Mouse (Mus musculus) embryonic fibroblast, embryonic 13.5 days (primary cell): ENCODE results near the gene Sh3bp5l. TPM values are rescaled to one million over a fixed set of nuclear protein-coding genes. Genes with fewer than 3 reads are reported as not detected.
"Not testable (repeated sequence)": the region's sequence is repeated elsewhere in the genome, so short reads cannot be mapped to it uniquely, and the experiment has no call there.

ENCODE experiments used
- H3K27ac ChIP-seq: 2 replicates; pipeline ENCODE4 v1.5.1; 2012; ENCODE audit warnings: low read length, control low read depth, inconsistent platforms; ENCODE audit not compliant: insufficient read depth
- H3K4me1 ChIP-seq: 2 replicates; pipeline ENCODE4 v1.6.1; 2011; ENCODE audit warnings: low read length; ENCODE audit not compliant: control insufficient read depth, insufficient read depth
- H3K4me3 ChIP-seq: 2 replicates; pipeline ENCODE4 v1.5.1; 2011; ENCODE audit warnings: mild to moderate bottlenecking, control low read depth, low read length; ENCODE audit not compliant: insufficient read depth
- CTCF ChIP-seq: IDR thresholded peaks from 2 replicates; pipeline ENCODE4 v1.5.1; 2011; ENCODE audit warnings: mild to moderate bottlenecking, control low read depth, low read length, moderate library complexity, borderline replicate concordance; ENCODE audit not compliant: insufficient read depth
- POLR2A ChIP-seq: IDR thresholded peaks from 2 replicates; pipeline ENCODE4 v1.6.1; 2011; ENCODE audit warnings: low read depth, mild to moderate bottlenecking, control low read depth, low read length, moderate library complexity
- polyA plus RNA-seq: library from polyadenylated mRNA; stranded (reverse); fragments of >200 nt; gene quantifications from 2 replicates; pipeline ENCODE4 v1.2.4, GENCODE M21; 2011; ENCODE audit warnings: low read depth; ENCODE audit not compliant: missing spikeins, insufficient read length

The Sh3bp5l gene
- polyA plus RNA-seq, 1 experiment: 25.1 TPM

DNA sequence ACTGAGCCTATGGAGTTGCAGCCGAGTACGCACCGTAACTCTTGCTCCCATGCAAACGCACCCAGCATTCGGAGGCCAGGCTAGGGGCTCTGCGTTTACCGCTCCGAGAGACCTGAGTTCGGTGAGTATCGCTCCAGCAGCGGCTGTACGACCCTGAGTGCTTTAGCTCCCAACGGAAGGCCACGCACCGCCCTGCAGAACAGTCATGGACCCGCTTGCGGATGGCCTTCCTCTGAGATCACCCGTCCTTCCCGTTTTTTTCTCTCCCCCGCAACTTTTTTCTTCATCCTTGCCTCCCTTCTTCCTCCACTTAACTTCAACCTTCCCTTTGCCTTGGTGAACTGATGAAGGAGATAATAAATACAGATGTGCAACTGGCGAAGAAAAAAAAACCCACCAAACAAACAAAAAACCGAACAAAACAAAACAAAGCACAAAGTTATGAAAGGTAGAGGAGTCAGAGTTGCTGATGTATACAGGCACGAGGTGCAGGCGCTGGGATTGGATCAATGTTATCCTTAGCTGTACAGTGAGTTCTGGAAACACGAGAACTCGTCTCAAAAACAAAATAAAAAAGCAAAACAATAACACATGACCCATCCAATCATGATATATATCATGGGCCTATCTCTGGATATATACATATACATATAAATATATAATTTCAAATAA, 27.6 kb upstream of the Sh3bp5l start:
- Histone ChIP-seq H3K27ac (peak overlapping the region; percentile 10; the same call in 1 of the 2 replicates), H3K4me1 (no peaks in the 10 kb centered on the region), H3K4me3 (peak overlapping the region; percentile 57)
- TF ChIP-seq CTCF: no peak
- no peak; the same call in 1 of the 2 replicates for TF ChIP-seq POLR2A

DNA sequence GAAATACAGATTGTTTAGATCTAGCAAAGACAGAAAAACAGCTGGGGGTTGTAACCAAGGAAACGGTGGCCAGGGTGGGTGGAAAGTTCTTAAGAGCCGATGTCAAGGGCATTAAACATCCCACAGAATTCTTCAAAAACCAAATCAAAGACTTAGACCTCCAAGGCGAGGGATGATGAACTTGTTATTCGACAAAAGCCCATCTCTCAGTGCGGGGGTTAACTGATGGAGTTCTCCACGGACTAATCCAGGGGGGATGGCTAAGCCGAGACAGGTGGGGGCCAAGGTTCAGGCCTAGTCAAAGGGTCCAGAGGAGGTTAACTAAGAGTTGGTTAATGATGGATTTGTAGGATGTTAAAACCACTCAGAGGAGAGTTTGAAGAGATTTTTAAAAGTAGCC, 26.9 kb upstream of the Sh3bp5l start:
- peak overlapping the region; percentile 32 for H3K4me3 ChIP-seq

DNA sequence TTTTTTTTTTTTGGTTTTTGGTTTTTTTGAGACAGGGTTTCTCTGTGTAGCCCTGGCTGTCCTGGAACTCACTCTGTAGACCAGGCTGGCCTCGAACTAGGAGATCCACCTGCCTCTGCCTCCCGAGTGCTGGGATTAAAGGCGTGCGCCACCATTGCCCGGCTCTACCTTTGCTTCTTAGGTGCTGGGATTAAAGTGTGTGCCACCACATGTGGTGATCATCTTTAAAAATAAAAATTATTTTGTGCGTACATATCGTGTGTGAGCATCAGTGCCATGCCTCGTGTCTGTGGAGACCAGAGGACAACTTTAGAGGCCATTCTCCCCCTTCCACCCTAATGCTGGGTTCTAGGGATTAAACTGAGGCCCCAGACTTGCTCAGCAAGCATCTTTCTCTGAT, 25.2 kb upstream of the Sh3bp5l start:
- not testable (repeated sequence) for H3K4me3 ChIP-seq, H3K4me1 ChIP-seq, H3K27ac ChIP-seq

More for the DNA sequence above, 26.9 kb upstream of the Sh3bp5l start:
- H3K4me1 ChIP-seq: no peaks in the 10 kb centered on the region
- no peak for TF ChIP-seq POLR2A
- no peak for TF ChIP-seq CTCF
- no peak overlapping the region for H3K27ac ChIP-seq

DNA sequence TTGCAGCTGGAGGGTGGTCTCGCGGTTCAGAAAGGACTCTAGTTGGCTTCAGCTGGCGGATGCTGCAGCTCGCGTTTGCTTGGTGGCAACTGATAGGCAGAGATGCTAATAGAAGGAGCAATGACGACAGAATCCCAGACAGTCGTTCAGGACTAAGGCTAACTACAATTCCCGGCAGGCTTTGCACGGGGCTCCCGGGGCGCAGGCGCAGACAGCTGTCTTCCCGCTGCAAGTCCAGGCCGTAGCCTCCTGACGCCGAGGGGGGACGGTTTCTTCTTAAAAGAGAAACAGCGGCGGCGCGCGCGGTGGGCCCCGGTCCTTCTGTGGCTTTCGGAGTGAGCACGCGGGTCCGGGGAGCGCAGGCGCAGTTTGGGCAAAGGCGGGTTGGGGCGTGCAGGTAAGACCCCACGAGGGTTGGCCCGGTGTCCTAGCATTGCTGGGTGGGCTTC, 23.6 kb upstream of the Sh3bp5l start, which contains the start of gene Zfp692:
Zfp692 (plus strand) TSS at position 210 of the 449 bp plus-strand sequence.
- H3K4me1 ChIP-seq: no peaks in the 10 kb centered on the region
- no peak within 1 kb of the TSS for H3K27ac ChIP-seq
- no peak for TF ChIP-seq CTCF
- TF ChIP-seq POLR2A: peak; percentile 22

DNA sequence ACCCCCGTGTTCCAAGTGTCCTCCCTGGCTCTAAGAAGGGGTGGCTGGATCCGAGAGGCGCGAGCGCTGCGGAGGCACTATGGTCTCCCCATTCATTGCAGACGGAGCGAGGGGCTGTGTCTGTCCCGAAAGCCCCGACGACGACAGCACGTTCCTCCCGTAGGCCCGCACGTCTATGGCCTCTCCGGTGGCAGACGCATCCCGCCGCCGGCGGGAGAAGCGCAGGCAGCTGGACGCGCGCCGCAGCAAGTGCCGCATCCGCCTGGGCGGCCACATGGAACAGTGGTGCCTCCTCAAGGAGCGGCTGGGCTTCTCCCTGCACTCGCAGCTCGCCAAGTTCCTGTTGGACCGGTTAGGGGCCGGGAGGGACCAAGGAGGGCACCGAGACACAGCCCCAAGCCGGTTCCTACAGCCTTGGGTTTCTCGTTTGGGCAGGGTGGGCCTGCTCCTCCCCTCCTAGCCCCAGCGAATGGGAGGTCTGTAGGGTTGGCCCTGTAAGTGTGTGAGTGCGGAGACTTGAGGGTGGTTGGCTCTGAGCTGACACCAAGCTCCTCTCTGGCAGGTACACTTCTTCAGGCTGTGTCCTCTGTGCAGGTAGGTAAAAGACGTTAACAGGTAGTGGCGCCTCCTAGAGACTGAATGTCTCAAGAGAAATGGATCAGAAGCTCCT, 23.0 kb upstream of the Sh3bp5l start:
- no peak overlapping the region for H3K27ac ChIP-seq
- H3K4me1 ChIP-seq: no peaks in the 10 kb centered on the region
- peak overlapping the region; percentile 53 for H3K4me3 ChIP-seq
- TF ChIP-seq POLR2A: peak; percentile 48
- no peak for TF ChIP-seq CTCF

More for the DNA sequence above, 23.6 kb upstream of the Sh3bp5l start, which contains the start of gene Zfp692:
- peak within 1 kb of the TSS; percentile 53 for H3K4me3 ChIP-seq

DNA sequence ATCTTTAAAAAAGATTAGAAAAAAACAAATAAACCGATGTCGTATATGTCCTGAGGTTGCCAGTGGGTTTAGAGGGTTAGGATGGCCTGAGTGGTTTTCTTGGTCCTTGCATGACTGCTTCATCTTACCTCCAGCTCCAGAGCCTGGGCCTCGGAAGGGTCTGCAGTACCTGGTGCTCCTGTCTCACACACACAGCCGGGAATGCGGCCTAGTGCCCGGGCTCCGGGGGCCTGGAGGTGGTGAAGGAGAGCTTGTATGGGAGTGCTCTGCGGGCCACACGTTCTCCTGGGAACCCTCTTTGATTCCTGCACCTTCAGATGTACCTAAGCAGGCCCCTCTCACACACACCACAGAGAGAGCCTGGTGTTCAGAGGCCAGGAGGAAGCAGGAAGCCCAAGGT, 21.9 kb upstream of the Sh3bp5l start:
- Histone ChIP-seq H3K4me3 (no peak overlapping the region), H3K27ac (no peak overlapping the region), H3K4me1 (no peaks in the 10 kb centered on the region)
- TF ChIP-seq CTCF (no peak), POLR2A (no peak)

DNA sequence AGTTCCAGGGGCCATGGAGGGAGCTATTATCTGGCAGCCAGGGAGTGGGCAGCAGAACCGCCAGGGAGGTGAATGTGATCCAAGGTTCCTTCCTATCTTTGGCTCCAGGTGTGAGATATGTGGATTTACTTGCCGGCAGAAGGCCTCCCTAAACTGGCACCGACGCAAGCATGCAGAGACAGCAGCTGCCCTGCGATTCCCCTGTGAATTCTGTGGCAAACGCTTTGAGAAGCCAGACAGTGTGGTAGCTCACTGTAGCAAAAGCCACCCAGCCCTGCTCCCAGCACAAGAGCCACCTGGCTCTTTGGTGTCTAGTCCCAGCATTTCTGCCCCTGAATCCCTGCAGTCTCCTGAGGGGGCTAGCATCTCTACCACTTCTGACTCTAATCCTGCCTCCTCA, 16.5 kb upstream of the Sh3bp5l start:
- Histone ChIP-seq H3K27ac (no peak overlapping the region), H3K4me1 (no peaks in the 10 kb centered on the region), H3K4me3 (no peak overlapping the region)
- no peak for TF ChIP-seq CTCF
- no peak for TF ChIP-seq POLR2A

DNA sequence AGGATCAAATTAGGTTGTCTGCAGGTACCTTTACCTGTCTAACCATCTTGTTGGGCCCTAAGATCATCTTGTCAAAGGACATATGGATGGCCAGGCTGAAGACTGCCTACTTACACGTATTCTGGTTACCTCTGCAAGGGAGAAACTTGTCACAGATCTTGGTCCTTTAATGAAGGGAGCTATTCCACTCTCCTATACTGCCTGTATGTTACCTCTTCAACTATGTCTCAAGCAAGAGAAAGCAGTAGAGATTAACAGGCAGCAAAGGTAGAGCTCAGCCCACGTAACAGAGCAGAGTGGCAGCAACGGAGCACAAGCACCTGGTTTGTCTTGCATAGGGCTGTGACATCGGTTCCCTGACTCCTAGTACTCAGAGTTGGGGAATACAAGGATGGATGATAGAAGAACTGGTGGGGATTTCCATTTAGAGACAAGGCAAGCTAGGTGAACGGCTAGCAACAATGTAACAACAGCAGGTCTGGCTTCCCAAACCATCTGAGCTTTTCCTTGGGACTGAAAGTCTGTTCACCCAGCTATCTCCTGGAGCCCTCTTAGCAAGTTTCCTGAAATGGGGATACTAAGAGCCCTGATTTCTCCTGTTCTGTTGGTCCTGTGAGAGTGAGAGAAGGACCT, 14.9 kb upstream of the Sh3bp5l start:
- TF ChIP-seq CTCF: no peak
- 0 out of 2 replicates have a peak, but pooled peaks have one; percentile 12 for TF ChIP-seq POLR2A
- Histone ChIP-seq H3K4me3 (no peak overlapping the region), H3K27ac (no peak overlapping the region), H3K4me1 (no peaks in the 10 kb centered on the region)

DNA sequence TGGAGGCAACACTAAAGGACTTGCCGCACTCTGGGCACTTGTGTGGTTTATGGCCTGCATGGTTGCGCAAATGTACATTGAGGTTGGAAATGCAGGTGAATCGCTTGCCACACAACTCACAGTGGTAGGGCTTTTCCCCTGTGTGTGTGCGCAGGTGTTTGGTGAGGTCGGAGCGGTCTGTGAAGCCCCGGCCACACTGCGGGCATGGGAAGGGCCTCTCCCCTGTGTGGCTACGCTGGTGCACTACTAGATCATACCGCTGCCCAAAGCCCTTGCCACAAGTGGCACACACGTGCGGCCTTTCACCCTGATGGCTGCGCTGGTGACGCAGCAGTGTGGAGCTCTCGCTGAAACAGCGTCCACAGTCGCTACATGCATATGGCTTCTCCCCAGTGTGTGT, 14.2 kb upstream of the Sh3bp5l start:
- TF ChIP-seq POLR2A (no peak), CTCF (no peak)

More for the DNA sequence above, 14.2 kb upstream of the Sh3bp5l start:
- Histone ChIP-seq H3K4me3 (no peak overlapping the region), H3K27ac (no peak overlapping the region), H3K4me1 (no peaks in the 10 kb centered on the region)
